Mouse (Mus musculus) mouse embryonic stem cell (cell line): ENCODE results near the gene Tctex1d1.

Source experiments
- in situ Hi-C, 2 experiments: fragments of 300-500 bp; cut with MboI; formaldehyde crosslinking; loops; 1 replicate in 1 of 2; 3 replicates in 1 of 2; pipeline ENCODE4 v1.14.3; 2019 to 2020; ENCODE audit warnings: low sequenced_read_pairs in 2 of 2, low pct_unique_long_range_greater_than_20kb in 1 of 2, mixed read lengths in 1 of 2; ENCODE audit not compliant: unreplicated experiment in 1 of 2

Tctex1d1 gene

GRCm38 (mm10) chr4:102986173-102986572, 7.8 kb downstream of the Tctex1d1 start:
- in situ Hi-C loops: loop anchor here in 1 of 2 experiments (25.0 kb wide), 1 partner anchor 201 kb away; no protein-coding TSS in a partner anchor

GRCm38 (mm10) chr4:102986917-102987316, 8.5 kb downstream of the Tctex1d1 start:
- in situ Hi-C loops: loop anchor here in 1 of 2 experiments (25.0 kb wide), 1 partner anchor 200 kb away; no protein-coding TSS in a partner anchor

DNA sequence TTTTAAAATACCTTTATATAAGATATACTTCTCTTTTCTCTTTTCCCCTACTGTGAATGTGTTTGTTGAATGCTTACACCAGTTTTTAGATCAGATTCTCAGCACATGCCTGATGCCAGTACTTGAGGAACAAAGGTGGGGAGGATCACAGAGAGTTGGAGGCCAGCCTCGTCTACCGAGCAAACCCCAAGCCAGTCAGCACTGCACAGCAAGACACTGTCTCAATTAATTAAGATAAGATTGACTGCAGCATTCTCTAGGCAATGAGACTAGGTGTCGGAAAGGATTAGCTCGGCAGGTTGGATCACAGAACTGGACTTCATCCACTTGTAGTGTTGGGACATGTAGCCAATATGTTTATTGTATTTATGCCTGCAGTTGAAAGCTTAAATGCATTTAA, 8.9 kb downstream of the Tctex1d1 start:
- in situ Hi-C loops: loop anchor here in 1 of 2 experiments (25.0 kb wide), 1 partner anchor 200 kb away; no protein-coding TSS in a partner anchor

DNA sequence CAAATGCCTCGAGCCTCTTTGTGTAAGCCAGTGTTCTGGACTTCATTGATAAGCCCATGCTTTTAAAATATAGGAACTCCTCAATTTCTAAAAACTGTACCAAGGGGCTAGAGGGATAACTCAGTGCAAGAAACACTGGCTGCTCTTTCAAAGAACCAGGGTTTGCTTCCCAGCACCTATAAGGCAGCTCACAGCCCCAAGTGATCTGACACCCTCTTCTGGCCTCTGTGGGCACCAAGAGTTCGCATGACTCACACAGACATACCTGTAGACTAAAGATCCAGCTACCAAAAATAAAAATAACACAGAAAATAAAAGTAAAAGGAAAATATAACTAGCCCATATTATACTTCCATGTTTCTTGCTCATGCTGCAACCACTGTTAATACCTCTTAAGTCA, 9.3 kb downstream of the Tctex1d1 start:
- in situ Hi-C loops: loop anchor here in 1 of 2 experiments (25.0 kb wide), 1 partner anchor 200 kb away; no protein-coding TSS in a partner anchor

- in situ Hi-C loops: loop anchor here in 1 of 2 experiments (25.0 kb wide), 1 partner anchor 199 kb away; no protein-coding TSS in a partner anchor
Measured at GRCm38 (mm10) chr4:102988526-102988925, 10.1 kb downstream of the Tctex1d1 start.

DNA sequence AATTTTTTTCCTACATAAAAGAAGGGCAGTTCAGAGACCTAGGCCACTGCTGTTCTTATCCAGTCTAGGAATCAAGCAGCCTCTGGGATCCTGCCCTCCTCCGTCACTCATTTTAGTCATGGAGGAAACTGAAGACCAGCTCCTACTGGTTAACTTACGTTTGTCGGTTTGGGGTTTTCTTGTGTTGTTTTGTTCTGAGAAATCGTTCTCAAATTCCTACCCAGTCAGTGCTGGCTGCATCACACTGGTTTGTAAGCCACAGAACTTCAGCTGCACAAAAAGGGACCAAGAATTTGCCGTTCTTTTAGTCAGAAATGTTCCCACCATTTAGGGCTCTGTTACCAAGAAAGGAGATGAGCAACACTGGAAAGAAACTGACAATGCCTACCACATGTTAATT, 11.0 kb downstream of the Tctex1d1 start:
- in situ Hi-C loops: loop anchor here in 1 of 2 experiments (25.0 kb wide), 1 partner anchor 198 kb away; no protein-coding TSS in a partner anchor

DNA sequence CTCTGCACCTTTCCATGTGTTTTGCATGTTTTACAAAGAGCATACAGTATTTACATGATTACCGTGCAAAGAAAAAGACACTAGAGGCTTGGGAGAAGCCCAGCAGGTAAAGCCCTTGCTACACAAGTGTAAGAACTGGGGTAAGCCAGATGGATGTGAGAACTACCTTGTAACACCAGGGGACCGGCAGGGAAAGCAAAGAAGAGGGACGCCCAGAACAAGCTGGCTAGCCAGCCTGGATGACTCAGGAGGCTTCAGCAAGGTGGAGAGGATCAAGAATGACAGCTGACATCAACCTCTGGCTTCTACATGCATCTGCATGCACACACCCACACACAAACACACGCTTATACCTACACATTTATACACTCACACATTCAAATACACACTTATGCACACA, 11.6 kb downstream of the Tctex1d1 start:
- in situ Hi-C loops: loop anchor here in 1 of 2 experiments (25.0 kb wide), 1 partner anchor 197 kb away; no protein-coding TSS in a partner anchor

DNA sequence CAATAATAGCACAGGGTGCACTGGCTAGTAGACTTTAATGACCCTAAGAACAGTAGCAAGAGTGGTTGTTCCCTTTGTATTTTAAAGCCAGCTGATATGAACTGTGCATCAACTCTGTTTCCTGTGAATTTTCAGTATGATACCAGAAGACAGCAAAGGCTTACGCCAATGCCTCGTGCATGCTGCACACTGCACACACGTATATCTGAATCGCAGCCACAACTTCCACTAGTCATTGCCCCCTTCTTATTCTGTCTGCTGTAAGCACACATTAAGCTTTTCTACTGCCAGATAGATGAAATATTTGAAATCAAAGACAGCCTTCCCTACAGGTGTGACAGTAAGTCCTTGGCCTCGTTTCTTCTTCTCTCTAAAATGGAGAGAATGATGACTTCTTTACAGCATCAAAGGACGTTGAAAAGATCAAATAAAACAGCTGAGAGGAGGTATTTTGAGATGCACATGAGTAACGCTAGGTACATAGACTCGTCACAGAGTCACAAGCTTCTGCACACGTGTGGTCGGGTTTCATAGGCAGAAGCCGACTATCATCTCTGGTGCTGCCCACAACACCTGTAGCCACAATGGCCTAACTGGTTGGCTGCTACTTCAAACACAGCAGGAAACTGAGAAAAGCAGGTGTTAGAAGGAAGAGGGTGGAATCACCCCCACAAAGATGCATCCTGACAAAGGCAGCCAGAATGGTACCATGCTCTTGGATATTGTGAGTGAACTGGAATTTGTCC, 12.4 kb downstream of the Tctex1d1 start:
- in situ Hi-C loops: loop anchor here in 1 of 2 experiments (25.0 kb wide), 1 partner anchor 197 kb away; no protein-coding TSS in a partner anchor

- in situ Hi-C loops: loop anchor here in 1 of 2 experiments (25.0 kb wide), 1 partner anchor 196 kb away; no protein-coding TSS in a partner anchor
Measured at GRCm38 (mm10) chr4:102991685-102992084, 13.3 kb downstream of the Tctex1d1 start.

DNA sequence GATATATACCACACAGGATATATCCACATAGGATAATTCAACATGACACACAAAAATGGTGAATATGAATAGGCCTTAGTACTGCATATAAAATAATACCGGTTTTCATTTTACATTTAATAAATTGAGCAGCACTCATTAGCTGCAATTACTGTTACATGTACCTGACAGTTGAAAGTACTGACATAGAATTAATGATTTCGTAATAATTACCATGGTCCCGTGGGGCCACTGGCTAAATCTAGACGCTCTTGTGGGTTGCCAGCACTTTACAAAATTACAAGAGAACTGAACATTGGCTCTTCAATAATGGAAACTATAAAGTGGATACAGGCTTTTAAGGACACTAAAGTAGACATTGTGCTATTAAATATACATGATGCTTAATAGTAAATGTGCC, 26.3 kb downstream of the Tctex1d1 start:
- in situ Hi-C loops: no loop called here

DNA sequence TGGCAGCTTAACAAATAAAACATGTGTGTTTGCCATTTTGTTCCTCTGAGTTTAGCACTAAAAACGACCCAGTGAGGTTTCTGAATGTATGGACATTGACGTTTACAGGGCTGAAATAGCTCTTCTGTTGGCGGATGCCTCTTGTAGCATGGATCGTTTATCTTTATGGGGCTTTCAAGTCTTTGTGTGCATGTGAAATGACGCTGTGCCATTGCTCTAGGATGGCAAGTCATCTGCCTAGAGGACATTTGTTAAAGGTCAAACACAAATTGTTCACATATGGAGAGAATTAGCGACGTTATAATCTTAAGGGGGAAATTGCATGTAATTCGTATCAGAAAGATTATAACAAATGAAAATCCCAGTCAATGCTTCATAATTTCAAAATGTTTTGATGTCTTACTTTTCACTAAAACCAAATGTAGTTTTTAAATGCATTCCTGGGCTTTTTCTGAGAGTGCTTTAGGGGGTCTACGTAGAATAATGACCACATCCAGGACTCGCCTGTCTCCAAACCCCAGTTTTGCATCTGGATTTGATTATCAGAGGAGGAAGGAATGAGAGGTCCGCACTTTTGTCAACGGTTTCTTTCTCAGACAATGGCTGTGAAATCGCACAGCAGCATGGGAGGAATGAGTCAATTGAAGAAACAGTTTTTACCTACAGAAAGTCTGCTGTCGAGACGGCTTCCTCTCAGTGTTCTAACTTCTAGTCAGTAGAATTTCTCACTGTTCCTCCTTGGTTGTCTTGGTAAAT, 27.0 kb downstream of the Tctex1d1 start:
- in situ Hi-C loops: no loop called here

GRCm38 (mm10) chr4:103006266-103006665, 27.9 kb downstream of the Tctex1d1 start:
- in situ Hi-C loops: no loop called here

- in situ Hi-C loops: no loop called here
Measured at GRCm38 (mm10) chr4:103006943-103007418, 28.6 kb downstream of the Tctex1d1 start.

- in situ Hi-C loops: no loop called here
Measured at GRCm38 (mm10) chr4:103010734-103011133, 32.3 kb downstream of the Tctex1d1 start.

DNA sequence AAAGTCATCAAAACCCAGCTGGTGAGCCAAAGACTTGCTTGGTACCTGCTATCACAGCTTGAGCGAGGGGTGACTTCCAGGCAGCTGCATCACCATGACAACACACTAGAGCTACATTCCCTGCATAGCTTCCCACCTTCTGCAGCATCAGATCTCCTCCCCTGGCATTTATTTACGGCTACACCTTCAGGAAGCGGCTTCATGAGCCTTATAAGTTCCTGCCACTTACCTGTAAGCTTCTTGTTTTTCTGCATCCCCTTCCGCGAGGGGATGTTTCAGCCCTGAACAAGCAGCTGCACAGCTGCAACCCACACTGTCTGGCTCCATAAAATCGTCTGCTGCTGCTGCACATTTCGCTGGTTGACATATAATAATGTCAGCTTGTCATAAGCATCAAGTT, 33.4 kb downstream of the Tctex1d1 start:
- in situ Hi-C loops: no loop called here

GRCm38 (mm10) chr4:103013490-103013889, 35.1 kb downstream of the Tctex1d1 start:
- in situ Hi-C loops: no loop called here

- in situ Hi-C loops: no loop called here
Measured at GRCm38 (mm10) chr4:103026621-103027020, 48.2 kb downstream of the Tctex1d1 start, which contains the start of gene Insl5. Insl5 (minus strand) TSS chr4:103026842.

DNA sequence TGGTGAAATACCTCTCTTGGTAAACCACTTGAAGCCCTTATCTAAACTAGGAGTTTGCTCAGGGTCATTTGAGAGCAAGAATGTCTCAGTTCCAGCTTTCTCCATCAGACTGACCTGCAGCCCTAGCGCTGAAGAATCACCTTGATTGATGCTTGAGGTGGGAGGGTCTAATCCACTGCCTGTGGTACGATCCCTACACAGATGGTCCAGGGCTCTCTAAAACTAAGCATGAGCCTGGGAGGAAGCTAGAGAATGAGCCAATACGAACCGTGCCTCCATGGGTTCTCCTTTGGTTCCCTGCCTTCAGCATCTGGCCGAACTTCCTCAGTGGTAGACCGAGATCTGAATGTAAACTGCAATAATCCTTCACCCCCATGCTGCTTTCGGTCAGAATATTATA, 49.3 kb downstream of the Tctex1d1 start:
- in situ Hi-C loops: no loop called here
